In genomic region chr9:14720384-14720783, GRCm38 (mm10) we compare ENCODE assay signal across 46 mouse cellular contexts. TPM values are rescaled to one million over a fixed set of nuclear protein-coding genes. Genes with fewer than 3 reads are reported as not detected.
"Had no signal": no experiment of that assay in that cellular context is flagged by ENCODE, and none has a peak within 500 bp of the region (broad histone marks: within the 10 kb centered on the region; RNA-seq: fewer than 3 reads in every experiment).

No protein-coding gene starts in this region.

- H3K9ac ChIP-seq: heart, embryonic 12.5 days; heart, embryonic 13.5 days; heart, embryonic 15.5 days; hindbrain, embryonic 12.5 days; hindbrain, embryonic 13.5 days; hindbrain, embryonic 14.5 days; hindbrain, embryonic 15.5 days; kidney, embryonic 15.5 days had no signal

- H3K4me2 ChIP-seq: heart, embryonic 11.5 days; heart, embryonic 12.5 days; heart, embryonic 13.5 days; heart, embryonic 15.5 days; hindbrain, embryonic 12.5 days; hindbrain, embryonic 13.5 days; hindbrain, embryonic 14.5 days; hindbrain, embryonic 15.5 days; kidney, embryonic 15.5 days had no signal

- H3K27ac ChIP-seq: heart, adult 2 months; heart, embryonic 10.5 days; heart, embryonic 13.5 days; heart, embryonic 15.5 days; hindbrain, embryonic 10.5 days; hindbrain, embryonic 12.5 days; hindbrain, embryonic 13.5 days; hindbrain, embryonic 14.5 days; hindbrain, embryonic 15.5 days; hindbrain, postnatal 0 days; kidney, embryonic 15.5 days; kidney, postnatal 0 days; layer of hippocampus, adult 2 months; left cerebral cortex, adult 2 months had no signal

- H3K9me3 ChIP-seq: heart, embryonic 10.5 days; heart, embryonic 12.5 days; heart, embryonic 13.5 days; heart, embryonic 15.5 days; hindbrain, embryonic 10.5 days; hindbrain, embryonic 12.5 days; hindbrain, embryonic 13.5 days; hindbrain, embryonic 15.5 days; kidney, embryonic 15.5 days had no signal

- H3K4me1 ChIP-seq: hindbrain, embryonic 12.5 days; hindbrain, embryonic 13.5 days; hindbrain, embryonic 15.5 days had no signal

- H3K4me3 ChIP-seq: heart, adult 2 months; heart, embryonic 10.5 days; heart, embryonic 12.5 days; heart, embryonic 13.5 days; heart, embryonic 15.5 days; hindbrain, embryonic 10.5 days; hindbrain, embryonic 12.5 days; hindbrain, embryonic 13.5 days; hindbrain, embryonic 15.5 days; kidney, embryonic 15.5 days; layer of hippocampus, adult 2 months; left cerebral cortex, adult 2 months had no signal

- H3K27me3 ChIP-seq: heart, embryonic 13.5 days; heart, embryonic 15.5 days; kidney, embryonic 15.5 days had no signal

- H3K36me3 ChIP-seq: heart, embryonic 10.5 days; heart, embryonic 12.5 days; heart, embryonic 13.5 days; heart, embryonic 15.5 days; hindbrain, embryonic 10.5 days; hindbrain, embryonic 12.5 days; hindbrain, embryonic 13.5 days; hindbrain, embryonic 15.5 days; kidney, embryonic 15.5 days had no signal

- DNase-seq: heart, adult 2 months; heart, postnatal 10 days; heart, postnatal 14 days; heart, postnatal 36 days; heart, postnatal 4 days; kidney, adult 11 months; kidney, adult 18-20 months; kidney, adult 2 months; kidney, adult 8-10 months; kidney, adult 9 months; kidney, postnatal 10 days; kidney, postnatal 14 days; kidney, postnatal 25 days; kidney, postnatal 36 days; kidney, postnatal 4 days; layer of hippocampus, adult 9-11 months; layer of hippocampus, postnatal 36 days had no signal

- ATAC-seq: hindbrain, embryonic 16.5 days; hindbrain, postnatal 0 days; inflammation-experienced regulatory T-cells, adult 6 months had no signal

RNA-seq across cellular contexts. Expression of gene Piwil4, which starts 20.1 kb away (rescaled TPM):
- total RNA-seq: heart, adult 2 months; heart, postnatal 10 days; heart, postnatal 14 days; heart, postnatal 36 days; heart, postnatal 4 days; layer of hippocampus, adult 18-20 months; layer of hippocampus, adult 2 months; layer of hippocampus, adult 8-10 months; layer of hippocampus, postnatal 25 days; layer of hippocampus, postnatal 36 days; left cerebral cortex, adult 18-20 months; left cerebral cortex, adult 2 months; left cerebral cortex, adult 8-10 months had no signal
- polyA plus RNA-seq: heart, adult 2 months; heart, embryonic 10.5 days; heart, embryonic 11.5 days; kidney, embryonic 14.5 days had no signal

RNA-seq across cellular contexts. Expression of gene Fut4, which starts 31.8 kb away (rescaled TPM):
- polyA plus RNA-seq: inflammation-experienced regulatory T-cells, adult 6 months had no signal

RNA-seq across cellular contexts. Expression of gene 1700012B09Rik, which starts 50.4 kb away (rescaled TPM):
- total RNA-seq: heart, adult 2 months; heart, postnatal 10 days; heart, postnatal 14 days; heart, postnatal 25 days; heart, postnatal 36 days; heart, postnatal 4 days; hematopoietic stem cell, adult 5-6 weeks; layer of hippocampus, postnatal 36 days; left cerebral cortex, adult 18-20 months; left cerebral cortex, adult 2 months had no signal
- polyA plus RNA-seq: heart, adult 2 months; heart, embryonic 10.5 days; heart, embryonic 11.5 days; heart, embryonic 12.5 days; heart, embryonic 13.5 days; heart, embryonic 14.5 days; heart, postnatal 0 days; inflammation-experienced regulatory T-cells, adult 6 months; kidney, adult 2 months; kidney, embryonic 14.5 days; kidney, embryonic 15.5 days; kidney, embryonic 16.5 days; kidney, postnatal 0 days; large intestine, adult 2 months had no signal
